Mouse (Mus musculus) olfactory bulb, adult 2 months (tissue): Measurements from ENCODE around the gene Rsph14. TPM values are rescaled to one million over a fixed set of nuclear protein-coding genes. Genes with fewer than 3 reads are reported as not detected.
"Not testable (repeated sequence)": the region's sequence is repeated elsewhere in the genome, so short reads cannot be mapped to it uniquely, and the experiment has no call there.

Experiments used
- H3K27ac ChIP-seq: fragments of 200-500 bp; 2 replicates; pipeline ENCODE4 v1.5.1; 2012; ENCODE audit warnings: low read depth, low read length; ENCODE audit not compliant: insufficient read depth
- H3K4me1 ChIP-seq: fragments of 200-500 bp; 2 replicates; pipeline ENCODE4 v1.6.1; 2012; ENCODE audit warnings: low read length; ENCODE audit not compliant: control insufficient read depth, insufficient read depth
- H3K4me3 ChIP-seq: fragments of 200-500 bp; 2 replicates; pipeline ENCODE4 v1.5.1; 2012; ENCODE audit warnings: mild to moderate bottlenecking, low read depth, low read length, moderate library complexity; ENCODE audit not compliant: insufficient read depth
- CTCF ChIP-seq: fragments of 200-500 bp; IDR thresholded peaks from 2 replicates; pipeline ENCODE4 v1.5.1; 2012; ENCODE audit warnings: low read depth, mild to moderate bottlenecking, low read length, moderate library complexity; ENCODE audit not compliant: insufficient read depth
- POLR2A ChIP-seq: fragments of 200-500 bp; IDR thresholded peaks from 2 replicates; pipeline ENCODE4 v1.6.1; 2012; ENCODE audit warnings: mild to moderate bottlenecking, low read depth, low read length, moderate library complexity; ENCODE audit not compliant: insufficient read depth
- WGBS: fragments of 180-500 bp; shearing (Covaris S2); methylation state at CpG from one replicate; pipeline ENCODE4 v1.1.7; 2018; 5-methylcytosine and 5-hydroxymethylcytosine counted together
- polyA plus RNA-seq: library from polyadenylated mRNA; stranded (reverse); fragments of >200 nt; gene quantifications from 2 replicates; pipeline ENCODE4 v1.2.4, GENCODE M21; 2012; ENCODE audit warnings: low replicate concordance; ENCODE audit not compliant: missing spikeins, insufficient read depth, insufficient read length

Rsph14 gene
- polyA plus RNA-seq, 1 experiment, result not detected

GRCm38 (mm10) chr10:75055672-75056071 lies 23.3 kb upstream of the Rsph14 start:
- no peak for TF ChIP-seq CTCF
- TF ChIP-seq POLR2A, result no peak
- WGBS, result 92% methylated on average over 5 of the region's 5 CpGs
- no peak overlapping the region for H3K27ac ChIP-seq
- no peak overlapping the region for H3K4me3 ChIP-seq
- H3K4me1 ChIP-seq, result peaks cover 6% of the 10 kb centered on the region

GRCm38 (mm10) chr10:75054125-75054524 lies 21.7 kb upstream of the Rsph14 start:
- WGBS, result 60% methylated on average over 6 of the region's 6 CpGs
- Histone ChIP-seq H3K27ac (no peak overlapping the region), H3K4me1 (no peaks in the 10 kb centered on the region; the same call in 1 of the 2 replicates), H3K4me3 (no peak overlapping the region)
- TF ChIP-seq POLR2A, result no peak

GRCm38 (mm10) chr10:75053655-75054054 lies 21.3 kb upstream of the Rsph14 start:
- Histone ChIP-seq H3K4me3 (no peak overlapping the region), H3K4me1 (no peaks in the 10 kb centered on the region; the same call in 1 of the 2 replicates), H3K27ac (no peak overlapping the region)
- 85% methylated on average over 4 of the region's 4 CpGs for WGBS
- TF ChIP-seq POLR2A, result no peak
- no peak for TF ChIP-seq CTCF

GRCm38 (mm10) chr10:75052902-75053301 lies 20.5 kb upstream of the Rsph14 start:
- no peaks in the 10 kb centered on the region; the same call in 1 of the 2 replicates for H3K4me1 ChIP-seq
- 73% methylated on average over 8 of the region's 8 CpGs for WGBS
- H3K4me3 ChIP-seq, result no peak overlapping the region
- no peak overlapping the region for H3K27ac ChIP-seq
- no peak for TF ChIP-seq CTCF
- TF ChIP-seq POLR2A, result no peak

- 93% methylated on average over 21 of the region's 21 CpGs for WGBS
- Histone ChIP-seq H3K27ac (no peak overlapping the region), H3K4me3 (no peak overlapping the region), H3K4me1 (no peaks in the 10 kb centered on the region; the same call in 1 of the 2 replicates)
- TF ChIP-seq POLR2A, result no peak
- TF ChIP-seq CTCF, result no peak
These were observed 19.1 kb upstream of the Rsph14 start for GRCm38 (mm10) chr10:75051364-75052074.

- no peak overlapping the region for H3K27ac ChIP-seq
- TF ChIP-seq POLR2A (no peak), CTCF (no peak)
- no peak overlapping the region for H3K4me3 ChIP-seq
- WGBS, result 94% methylated on average over 7 of the region's 7 CpGs
- H3K4me1 ChIP-seq, result no peaks in the 10 kb centered on the region
These were observed 16.3 kb upstream of the Rsph14 start for GRCm38 (mm10) chr10:75048711-75049110.

GRCm38 (mm10) chr10:75045831-75046230 lies 13.4 kb upstream of the Rsph14 start:
- Histone ChIP-seq H3K27ac (no peak overlapping the region), H3K4me1 (no peaks in the 10 kb centered on the region), H3K4me3 (no peak overlapping the region)
- TF ChIP-seq POLR2A (no peak), CTCF (no peak)
- 94% methylated on average over 15 of the region's 15 CpGs for WGBS

- Histone ChIP-seq H3K27ac (no peak overlapping the region), H3K4me3 (no peak overlapping the region), H3K4me1 (no peaks in the 10 kb centered on the region)
- 50% methylated on average over 7 of the region's 7 CpGs for WGBS
- TF ChIP-seq POLR2A, result no peak
- no peak for TF ChIP-seq CTCF
These were observed 12.1 kb upstream of the Rsph14 start for GRCm38 (mm10) chr10:75044459-75044858.

- not testable (repeated sequence) for H3K4me1 ChIP-seq, H3K27ac ChIP-seq, H3K4me3 ChIP-seq
- 22% methylated on average over 1 of the region's 1 CpGs for WGBS
These were observed 9.7 kb upstream of the Rsph14 start for GRCm38 (mm10) chr10:75042060-75042459.
